Mouse (Mus musculus): Measurements from ENCODE around the gene Nfe2l3. TPM values are rescaled to one million over a fixed set of nuclear protein-coding genes. Genes with fewer than 3 reads are reported as not detected.

Nfe2l3 gene
- total RNA-seq, 1 experiment: 1.4 TPM

- Histone ChIP-seq H3K4me3 (ENCODE audit: insufficient read depth in 1 of 2, low read depth in 1 of 2, low read length in 2 of 2, poor library complexity in 1 of 2, severe bottlenecking in 1 of 2) (peak overlapping the region; percentile 77 to 93), H3K9ac (ENCODE audit: insufficient read depth, low read depth, low read length, poor library complexity, severe bottlenecking) (peak overlapping the region; percentile 100), H3K4me1 (ENCODE audit: control insufficient read depth in 2 of 2, insufficient read depth in 2 of 2, low read length in 2 of 2, poor library complexity in 1 of 2) (peaks cover 0 to 2% of the 10 kb centered on the region in 2 experiments; a peak in 1 of 4 replicates), H3K27ac (ENCODE audit: insufficient read depth, low read depth, low read length, poor library complexity, severe bottlenecking) (peak overlapping the region; percentile 99), H3K9me3 (ENCODE audit: control insufficient read depth, insufficient read depth, low read depth, low read length) (no peaks in the 10 kb centered on the region), H3K36me3 (ENCODE audit: control insufficient read depth, insufficient read depth, low read length, poor library complexity, severe bottlenecking) (peaks cover 32% of the 10 kb centered on the region)
- no peak for TF ChIP-seq CHD2 (IDR thresholded peaks at IDR 0.05; ENCODE audit: low read depth, low read length)
- TF ChIP-seq HCFC1 (IDR thresholded peaks at IDR 0.05; ENCODE audit: borderline replicate concordance, insufficient read depth, low read length): no peak
- TF ChIP-seq MAFK (IDR thresholded peaks at IDR 0.05; ENCODE audit: insufficient read depth, low read depth, low read length): no peak
- TF ChIP-seq ZC3H11A (IDR thresholded peaks at IDR 0.05; ENCODE audit: borderline replicate concordance, low read depth, low read length): no peak
- no peak for TF ChIP-seq ZNF384 (IDR thresholded peaks at IDR 0.05; ENCODE audit: low read depth, low read length)
- in situ Hi-C loops (cut with MboI; ENCODE audit: low sequenced_read_pairs in 2 of 2, unreplicated experiment in 2 of 2): no loop called here
- peak; percentile 65 for DNase-seq (ENCODE audit: low read depth, low spot score)
Measured at GRCm38 (mm10) chr6:51468891-51469561, 36.6 kb downstream of the Nfe2l3 start.

DNA sequence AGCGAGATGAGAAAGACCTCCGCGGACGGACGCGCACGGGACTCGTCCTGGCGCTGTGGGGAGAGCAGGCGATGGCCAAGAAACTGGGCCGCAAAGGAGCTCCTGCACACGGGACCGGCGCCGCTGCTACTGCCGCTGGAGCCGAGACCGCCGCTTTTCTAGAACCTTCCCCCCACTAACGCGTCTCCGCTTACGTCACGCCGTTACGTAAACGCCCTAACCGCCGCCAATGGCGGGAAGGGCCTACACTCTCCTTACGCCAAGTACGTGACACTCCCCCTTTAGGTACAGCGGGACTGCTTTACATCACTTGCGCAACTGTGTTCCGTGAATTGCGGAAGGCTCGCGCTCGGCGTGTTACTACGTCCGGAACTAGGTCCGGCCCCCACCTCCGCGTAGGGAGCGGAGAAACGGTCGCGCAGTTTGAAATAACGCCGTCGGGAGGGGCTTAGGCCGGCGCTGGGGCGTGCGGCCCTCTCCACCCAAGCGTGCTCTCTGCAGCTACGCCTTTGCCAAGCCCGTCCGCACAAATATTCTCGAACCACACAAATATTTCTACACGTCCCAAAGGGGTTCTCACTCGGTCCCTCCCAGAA is 37.3 kb downstream of the Nfe2l3 start, which contains the start of gene Hnrnpa2b1:
TSS of gene Hnrnpa2b1 (minus strand) at position 180 of the 596 bp plus-strand sequence.
- peak; percentile 98 for DNase-seq (ENCODE audit: low read depth, low spot score)
- Histone ChIP-seq H3K9ac (ENCODE audit: insufficient read depth, low read depth, low read length, poor library complexity, severe bottlenecking) (peak within 1 kb of the TSS; percentile 100), H3K36me3 (ENCODE audit: control insufficient read depth, insufficient read depth, low read length, poor library complexity, severe bottlenecking) (peaks cover 34% of the 10 kb centered on the region), H3K4me3 (ENCODE audit: insufficient read depth in 1 of 2, low read depth in 1 of 2, low read length in 2 of 2, poor library complexity in 1 of 2, severe bottlenecking in 1 of 2) (peak within 1 kb of the TSS; percentile 77 to 99), H3K4me1 (ENCODE audit: control insufficient read depth in 2 of 2, insufficient read depth in 2 of 2, low read length in 2 of 2, poor library complexity in 1 of 2) (peaks cover 0 to 2% of the 10 kb centered on the region in 2 experiments; a peak in 1 of 4 replicates), H3K9me3 (ENCODE audit: control insufficient read depth, insufficient read depth, low read depth, low read length) (no peaks in the 10 kb centered on the region), H3K27ac (ENCODE audit: insufficient read depth, low read depth, low read length, poor library complexity, severe bottlenecking) (peak within 1 kb of the TSS; percentile 99)
- in situ Hi-C loops (cut with MboI; ENCODE audit: low sequenced_read_pairs in 2 of 2, unreplicated experiment in 2 of 2): no loop called here
- TF ChIP-seq CHD2 (IDR thresholded peaks at IDR 0.05; ENCODE audit: low read depth, low read length) (no peak), HCFC1 (IDR thresholded peaks at IDR 0.05; ENCODE audit: borderline replicate concordance, insufficient read depth, low read length) (no peak), MAFK (IDR thresholded peaks at IDR 0.05; ENCODE audit: insufficient read depth, low read depth, low read length) (no peak), ZNF384 (IDR thresholded peaks at IDR 0.05; ENCODE audit: low read depth, low read length) (no peak), ZC3H11A (IDR thresholded peaks at IDR 0.05; ENCODE audit: borderline replicate concordance, low read depth, low read length) (no peak)

- TF ChIP-seq ZC3H11A (IDR thresholded peaks at IDR 0.05; ENCODE audit: borderline replicate concordance, low read depth, low read length) (no peak), HCFC1 (IDR thresholded peaks at IDR 0.05; ENCODE audit: borderline replicate concordance, insufficient read depth, low read length) (no peak), MAFK (IDR thresholded peaks at IDR 0.05; ENCODE audit: insufficient read depth, low read depth, low read length) (no peak), ZNF384 (IDR thresholded peaks at IDR 0.05; ENCODE audit: low read depth, low read length) (no peak), CHD2 (IDR thresholded peaks at IDR 0.05; ENCODE audit: low read depth, low read length) (no peak)
- peaks cover 32% of the 10 kb centered on the region for H3K36me3 ChIP-seq (ENCODE audit: control insufficient read depth, insufficient read depth, low read length, poor library complexity, severe bottlenecking)
- peaks cover 0 to 2% of the 10 kb centered on the region in 2 experiments; a peak in 1 of 4 replicates for H3K4me1 ChIP-seq (ENCODE audit: control insufficient read depth in 2 of 2, insufficient read depth in 2 of 2, low read length in 2 of 2, poor library complexity in 1 of 2)
- H3K9me3 ChIP-seq (ENCODE audit: control insufficient read depth, insufficient read depth, low read depth, low read length): no peaks in the 10 kb centered on the region
- in situ Hi-C loops (cut with MboI; ENCODE audit: low sequenced_read_pairs in 2 of 2, unreplicated experiment in 2 of 2): no loop called here
- H3K27ac ChIP-seq (ENCODE audit: insufficient read depth, low read depth, low read length, poor library complexity, severe bottlenecking): peak within 1 kb of the TSS; percentile 99
- H3K4me3 ChIP-seq (ENCODE audit: insufficient read depth in 1 of 2, low read depth in 1 of 2, low read length in 2 of 2, poor library complexity in 1 of 2, severe bottlenecking in 1 of 2): peak within 1 kb of the TSS; percentile 77 to 99
- peak within 1 kb of the TSS; percentile 100 for H3K9ac ChIP-seq (ENCODE audit: insufficient read depth, low read depth, low read length, poor library complexity, severe bottlenecking)
- peak; percentile 83 for DNase-seq (ENCODE audit: low read depth, low spot score)
Measured at GRCm38 (mm10) chr6:51470311-51471178, 38.1 kb downstream of the Nfe2l3 start, which contains the start of gene Cbx3. Gene Cbx3, plus strand, starts transcription at chr6:51470360.

DNA sequence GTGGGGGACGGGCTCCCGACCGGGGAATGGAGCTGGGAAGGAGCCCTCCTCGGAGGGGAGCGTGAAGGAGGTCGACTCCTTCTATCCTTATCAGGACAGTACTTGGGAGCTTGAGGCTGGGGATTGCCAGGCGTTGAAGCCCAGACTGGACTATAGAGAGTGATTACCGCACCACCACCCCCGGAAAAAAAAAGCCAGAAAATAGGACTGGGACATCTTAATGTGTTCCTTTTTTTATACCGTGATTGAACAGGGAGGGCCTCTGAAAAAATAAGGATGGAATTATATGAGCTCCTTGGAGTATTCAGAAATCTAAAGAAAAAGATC is 38.7 kb downstream of the Nfe2l3 start:
- peaks cover 31% of the 10 kb centered on the region for H3K36me3 ChIP-seq (ENCODE audit: control insufficient read depth, insufficient read depth, low read length, poor library complexity, severe bottlenecking)
- peak overlapping the region; percentile 97 for H3K27ac ChIP-seq (ENCODE audit: insufficient read depth, low read depth, low read length, poor library complexity, severe bottlenecking)
- H3K4me1 ChIP-seq (ENCODE audit: control insufficient read depth in 2 of 2, insufficient read depth in 2 of 2, low read length in 2 of 2, poor library complexity in 1 of 2): peaks cover 0 to 2% of the 10 kb centered on the region in 2 experiments; a peak in 1 of 4 replicates
- no peaks in the 10 kb centered on the region for H3K9me3 ChIP-seq (ENCODE audit: control insufficient read depth, insufficient read depth, low read depth, low read length)
- no peak for TF ChIP-seq ZNF384 (IDR thresholded peaks at IDR 0.05; ENCODE audit: low read depth, low read length)
- TF ChIP-seq CHD2 (IDR thresholded peaks at IDR 0.05; ENCODE audit: low read depth, low read length): no peak
- TF ChIP-seq ZC3H11A (IDR thresholded peaks at IDR 0.05; ENCODE audit: borderline replicate concordance, low read depth, low read length): no peak
- no peak for TF ChIP-seq HCFC1 (IDR thresholded peaks at IDR 0.05; ENCODE audit: borderline replicate concordance, insufficient read depth, low read length)
- no peak for TF ChIP-seq MAFK (IDR thresholded peaks at IDR 0.05; ENCODE audit: insufficient read depth, low read depth, low read length)
- peak overlapping the region; percentile 95 for H3K9ac ChIP-seq (ENCODE audit: insufficient read depth, low read depth, low read length, poor library complexity, severe bottlenecking)
- DNase-seq (ENCODE audit: low read depth, low spot score): no peak
- in situ Hi-C loops (cut with MboI; ENCODE audit: low sequenced_read_pairs in 2 of 2, unreplicated experiment in 2 of 2): no loop called here
- peak overlapping the region; percentile 73 to 99 for H3K4me3 ChIP-seq (ENCODE audit: insufficient read depth in 1 of 2, low read depth in 1 of 2, low read length in 2 of 2, poor library complexity in 1 of 2, severe bottlenecking in 1 of 2)

Measured in ES-E14 (cell line).